9 mouse cellular contexts compared by ENCODE assay signal in the genomic region with DNA sequence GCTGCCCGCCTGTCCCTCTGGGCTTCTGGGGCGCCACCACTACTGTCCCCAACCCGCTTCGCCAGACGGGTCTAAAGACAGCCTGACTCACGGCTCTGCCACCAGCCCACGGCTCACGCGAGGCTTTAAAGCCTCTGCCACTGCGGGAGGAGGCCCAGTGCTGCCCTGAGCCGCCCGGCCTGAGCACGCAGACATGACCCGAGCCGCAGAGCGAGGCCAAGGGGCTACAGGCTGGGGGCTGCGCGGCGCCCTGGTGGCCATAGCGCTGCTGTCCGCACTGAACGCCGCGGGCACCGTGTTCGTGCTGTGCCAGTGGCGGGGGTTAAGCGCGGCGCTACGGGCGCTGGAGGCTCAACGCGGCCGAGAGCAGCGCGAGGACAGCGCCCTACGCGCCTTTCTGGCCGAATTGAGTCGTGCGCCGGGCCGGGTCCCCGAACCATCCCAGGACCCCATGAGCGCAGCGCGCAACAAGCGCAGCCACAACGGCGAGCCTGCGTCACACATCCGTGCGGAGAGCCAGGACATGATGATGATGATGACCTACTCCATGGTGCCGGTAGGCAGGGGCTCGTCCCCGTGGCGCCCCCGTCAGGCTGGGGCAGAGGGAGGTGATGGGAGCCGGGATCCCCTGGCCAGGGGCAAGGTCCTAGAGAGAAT. TPM values are rescaled to one million over a fixed set of nuclear protein-coding genes. Genes with fewer than 3 reads are reported as not detected.
DNase-seq lines count a peak whose midpoint lies in the region; ATAC-seq and TF ChIP-seq lines count a peak whose summit lies in the region.
"Had no signal": no experiment of that assay in that cellular context is flagged by ENCODE, and none has a peak within 500 bp of the region (broad histone marks: within the 10 kb centered on the region; RNA-seq: fewer than 3 reads in every experiment).

A gene (plus strand): TSS at position 156 of the 657 bp plus-strand sequence.

- peak within 1 kb of the TSS; percentile 98 for H3K4me2 ChIP-seq in hindbrain, embryonic 15.5 days
- H3K4me2 ChIP-seq in midbrain, embryonic 13.5 days (replicated peaks), result peak within 1 kb of the TSS; percentile 81

- peaks cover 44% of the 10 kb centered on the region for H3K27me3 ChIP-seq in E14TG2a.4 (ENCODE audit: insufficient read depth, low read length)
- peaks cover 9% of the 10 kb centered on the region for H3K27me3 ChIP-seq in hindbrain, embryonic 15.5 days
- peaks cover 30% of the 10 kb centered on the region for H3K27me3 ChIP-seq in midbrain, embryonic 13.5 days

- WGBS in hindbrain, embryonic 15.5 days, result 3% methylated on average over 61 of the region's 61 CpGs
- 2% methylated on average over 61 of the region's 61 CpGs for WGBS in midbrain, embryonic 13.5 days

- no peak for DNase-seq in gastrocnemius, adult 2 months
- DNase-seq in gastrocnemius, adult 8-10 months (ENCODE audit: low spot score in 2 of 2), result no peak
- peak; percentile 68 for DNase-seq in embryo, embryonic 11 days
- DNase-seq in thymus, postnatal 36 days, result no peak

- no peaks in the 10 kb centered on the region for H3K9me3 ChIP-seq in E14TG2a.4 (ENCODE audit: low read length)
- no peaks in the 10 kb centered on the region for H3K9me3 ChIP-seq in hindbrain, embryonic 15.5 days
- no peaks in the 10 kb centered on the region for H3K9me3 ChIP-seq in midbrain, embryonic 13.5 days

- H3K27ac ChIP-seq in gastrocnemius, adult 2 months, result peak within 1 kb of the TSS; percentile 12; the same call in 1 of the 2 replicates
- H3K27ac ChIP-seq in hindbrain, embryonic 15.5 days (replicated peaks), result no peak within 1 kb of the TSS
- no peak within 1 kb of the TSS for H3K27ac ChIP-seq in midbrain, embryonic 13.5 days

- H3K36me3 ChIP-seq in E14TG2a.4 (ENCODE audit: insufficient read depth, low read length), result no peaks in the 10 kb centered on the region
- no peaks in the 10 kb centered on the region for H3K36me3 ChIP-seq in hindbrain, embryonic 15.5 days
- H3K36me3 ChIP-seq in midbrain, embryonic 13.5 days, result no peaks in the 10 kb centered on the region

- peak within 1 kb of the TSS; percentile 66 for H3K9ac ChIP-seq in hindbrain, embryonic 15.5 days
- H3K9ac ChIP-seq in midbrain, embryonic 13.5 days (replicated peaks), result peak within 1 kb of the TSS; percentile 68

- intact Hi-C loops in gastrocnemius, adult 2 months (cut with DNase I), result no loop called here

- TF ChIP-seq CTCF in gastrocnemius, adult 2 months (IDR thresholded peaks at IDR 0.05), result no peak
- TF ChIP-seq CTCF in E14TG2a.4 (conservative IDR thresholded peaks at IDR 0.05; ENCODE audit: low read length), result peak; percentile 9; the same call in 1 of the 2 replicates

- ATAC-seq in hindbrain, embryonic 15.5 days (ENCODE audit: low FRiP score, low read depth), result peak; percentile 56; the same call in 1 of the 2 replicates
- ATAC-seq in midbrain, embryonic 13.5 days, result peak; percentile 82
- ATAC-seq in erythroid progenitor cell, adult 5-6 weeks (replicated peaks; ENCODE audit: low FRiP score, poor library complexity, severe bottlenecking), result no peak

- peak within 1 kb of the TSS; percentile 55 for H3K4me3 ChIP-seq in gastrocnemius, adult 2 months
- peak within 1 kb of the TSS; percentile 80 for H3K4me3 ChIP-seq in E14TG2a.4 (replicated peaks; ENCODE audit: low read length)
- H3K4me3 ChIP-seq in hindbrain, embryonic 15.5 days, result peak within 1 kb of the TSS; percentile 52
- peak within 1 kb of the TSS; percentile 45 for H3K4me3 ChIP-seq in midbrain, embryonic 13.5 days (replicated peaks)

- H3K4me1 ChIP-seq in E14TG2a.4 (replicated peaks; ENCODE audit: low read depth, low read length), result peaks cover 8% of the 10 kb centered on the region; the same call in 1 of the 2 replicates
- peaks cover 9% of the 10 kb centered on the region for H3K4me1 ChIP-seq in hindbrain, embryonic 15.5 days (replicated peaks)
- peaks cover 9% of the 10 kb centered on the region for H3K4me1 ChIP-seq in midbrain, embryonic 13.5 days (replicated peaks)

RNA-seq across cellular contexts. Expression of the gene that starts here (rescaled TPM):
- total RNA-seq in gastrocnemius, adult 2 months (2021), result under 1 TPM; 0.25 to 0.41 TPM
- total RNA-seq in gastrocnemius, adult 8-10 months (2022), result under 1 TPM; 0.15 to 0.46 (median 0.34) TPM
- polyA plus RNA-seq in hindbrain, embryonic 15.5 days (2015; fragmentation: Nextera tagmentation; extraction: Ambion mirVana), result 0.23 and 0.30 TPM in 2 replicates
- polyA plus RNA-seq in midbrain, embryonic 13.5 days (2015; fragmentation: Nextera tagmentation; extraction: Ambion mirVana), result 0.03 and 0.13 TPM in 2 replicates
- not detected in 2 replicates for total RNA-seq in erythroid progenitor cell, adult 5-6 weeks (2015; ENCODE audit: low replicate concordance)
- not detected in 2 replicates for total RNA-seq in erythroid progenitor cell, adult 5-6 weeks (2017; ENCODE audit: low replicate concordance)
- total RNA-seq: neutrophil, adult 5-6 weeks had no signal

Comparison
In these comparisons a context has a peak if more than half of its experiments do, and no peak if none do; other contexts are left out.
1. Peak in ATAC-seq, H3K4me3 ChIP-seq, H3K9ac ChIP-seq and H3K4me2 ChIP-seq in hindbrain, embryonic 15.5 days; RNA of the gene not detected or under 1 TPM.
2. Peak in ATAC-seq, H3K4me3 ChIP-seq, H3K9ac ChIP-seq and H3K4me2 ChIP-seq in midbrain, embryonic 13.5 days; RNA of the gene not detected or under 1 TPM.